In genomic region chr3:58231746-58232145, GRCm38 (mm10) we compare ENCODE assay signal across 25 mouse cellular contexts.
"Had no signal": no experiment of that assay in that cellular context is flagged by ENCODE, and none has a peak within 500 bp of the region (broad histone marks: within the 10 kb centered on the region; RNA-seq: fewer than 3 reads in every experiment).

No protein-coding gene starts in this region.

- ATAC-seq: hindbrain, embryonic 16.5 days; inflammation-experienced regulatory T-cells, adult 6 months; intestine, embryonic 15.5 days; intestine, postnatal 0 days; liver, embryonic 12.5 days had no signal

- H3K27me3 ChIP-seq: heart, embryonic 12.5 days; hindbrain, embryonic 12.5 days; intestine, embryonic 15.5 days; limb, embryonic 13.5 days; limb, embryonic 15.5 days; liver, embryonic 12.5 days had no signal

- H3K9ac ChIP-seq: heart, embryonic 12.5 days; hindbrain, embryonic 12.5 days; hindbrain, embryonic 14.5 days; intestine, embryonic 15.5 days; limb, embryonic 13.5 days; limb, embryonic 15.5 days; liver, embryonic 12.5 days had no signal

- H3K4me3 ChIP-seq: gastrocnemius, adult 2 months; heart, embryonic 10.5 days; heart, embryonic 12.5 days; hindbrain, embryonic 10.5 days; hindbrain, embryonic 12.5 days; intestine, embryonic 15.5 days; limb, embryonic 13.5 days; limb, embryonic 15.5 days; liver, embryonic 12.5 days had no signal

- H3K9me3 ChIP-seq: heart, embryonic 10.5 days; heart, embryonic 12.5 days; hindbrain, embryonic 10.5 days; hindbrain, embryonic 12.5 days; intestine, embryonic 15.5 days; limb, embryonic 13.5 days; limb, embryonic 15.5 days; liver, embryonic 12.5 days had no signal

- H3K36me3 ChIP-seq: heart, embryonic 10.5 days; heart, embryonic 12.5 days; hindbrain, embryonic 10.5 days; hindbrain, embryonic 12.5 days; intestine, embryonic 15.5 days; limb, embryonic 13.5 days; limb, embryonic 15.5 days; liver, embryonic 12.5 days had no signal

- DNase-seq: gastrocnemius, adult 2 months; gastrocnemius, postnatal 10 days; gastrocnemius, postnatal 25 days; heart, adult 18-20 months; heart, postnatal 10 days; heart, postnatal 4 days; kidney, adult 18-20 months; kidney, adult 8-10 months; kidney, postnatal 10 days; kidney, postnatal 36 days; layer of hippocampus, adult 9-11 months; layer of hippocampus, postnatal 36 days; left cerebral cortex, postnatal 4 days had no signal

- H3K4me1 ChIP-seq: hindbrain, embryonic 10.5 days; hindbrain, embryonic 12.5 days; intestine, embryonic 15.5 days; limb, embryonic 15.5 days; liver, embryonic 12.5 days had no signal

- H3K4me2 ChIP-seq: heart, embryonic 12.5 days; hindbrain, embryonic 12.5 days; hindbrain, embryonic 14.5 days; intestine, embryonic 15.5 days; limb, embryonic 13.5 days; limb, embryonic 15.5 days; liver, embryonic 12.5 days had no signal

- H3K27ac ChIP-seq: gastrocnemius, adult 2 months; heart, embryonic 10.5 days; hindbrain, embryonic 10.5 days; hindbrain, embryonic 12.5 days; hindbrain, embryonic 14.5 days; intestine, embryonic 15.5 days; limb, embryonic 13.5 days; limb, embryonic 15.5 days; liver, embryonic 12.5 days had no signal
